ENCODE assay signal across 24 mouse cellular contexts in genomic region chrX:12968979-12969746, GRCm38 (mm10).
DNase-seq lines count a peak whose midpoint lies in the region; ATAC-seq lines count a peak whose summit lies in the region.
"Had no signal": no experiment of that assay in that cellular context is flagged by ENCODE, and none has a peak within 500 bp of the region (broad histone marks: within the 10 kb centered on the region; RNA-seq: fewer than 3 reads in every experiment).

No protein-coding gene starts in this region.

- H3K27ac ChIP-seq in forebrain, embryonic 14.5 days (ENCODE audit: low read depth, low read length): no peak overlapping the region
- no peak overlapping the region for H3K27ac ChIP-seq in forebrain, embryonic 11.5 days (ENCODE audit: low read depth, low read length)
- H3K27ac ChIP-seq: embryonic facial prominence, embryonic 13.5 days; hindbrain, embryonic 14.5 days; kidney, postnatal 0 days; layer of hippocampus, adult 2 months; limb, embryonic 15.5 days; midbrain, embryonic 10.5 days; neural tube, embryonic 13.5 days had no signal

- no peaks in the 10 kb centered on the region for H3K27me3 ChIP-seq in forebrain, embryonic 14.5 days (replicated peaks; ENCODE audit: control insufficient read depth, insufficient read depth, low read length)
- H3K27me3 ChIP-seq in forebrain, embryonic 11.5 days (ENCODE audit: control insufficient read depth, insufficient read depth, low read length): no peaks in the 10 kb centered on the region
- H3K27me3 ChIP-seq: limb, embryonic 15.5 days; neural tube, embryonic 13.5 days had no signal

- H3K9ac ChIP-seq in forebrain, embryonic 14.5 days (ENCODE audit: low read length): no peak overlapping the region
- H3K9ac ChIP-seq in forebrain, embryonic 11.5 days (ENCODE audit: low read length): no peak overlapping the region
- H3K9ac ChIP-seq: embryonic facial prominence, embryonic 13.5 days; hindbrain, embryonic 14.5 days; limb, embryonic 15.5 days; neural tube, embryonic 13.5 days had no signal

- 90% methylated on average over 7 of the region's 7 CpGs for WGBS in forebrain, embryonic 14.5 days
- 93% methylated on average over 7 of the region's 7 CpGs for WGBS in forebrain, embryonic 11.5 days

- H3K36me3 ChIP-seq in forebrain, embryonic 14.5 days (ENCODE audit: control insufficient read depth, insufficient read depth, low read length): no peaks in the 10 kb centered on the region
- H3K36me3 ChIP-seq in forebrain, embryonic 11.5 days (ENCODE audit: control insufficient read depth, insufficient read depth, low read length): no peaks in the 10 kb centered on the region
- H3K36me3 ChIP-seq: embryonic facial prominence, embryonic 13.5 days; limb, embryonic 15.5 days; midbrain, embryonic 10.5 days; neural tube, embryonic 13.5 days had no signal

- no peak overlapping the region for H3K4me3 ChIP-seq in forebrain, embryonic 14.5 days (ENCODE audit: low read depth, low read length)
- no peak overlapping the region for H3K4me3 ChIP-seq in forebrain, embryonic 11.5 days (ENCODE audit: low read depth, low read length)
- H3K4me3 ChIP-seq: embryonic facial prominence, embryonic 13.5 days; layer of hippocampus, adult 2 months; limb, embryonic 15.5 days; midbrain, embryonic 10.5 days; neural tube, embryonic 13.5 days had no signal

- no peaks in the 10 kb centered on the region for H3K4me1 ChIP-seq in forebrain, embryonic 14.5 days (ENCODE audit: control insufficient read depth, insufficient read depth, low read length)
- no peaks in the 10 kb centered on the region for H3K4me1 ChIP-seq in forebrain, embryonic 11.5 days (replicated peaks; ENCODE audit: control insufficient read depth, insufficient read depth, low read length)
- H3K4me1 ChIP-seq: embryonic facial prominence, embryonic 13.5 days; limb, embryonic 15.5 days; midbrain, embryonic 10.5 days; neural tube, embryonic 13.5 days had no signal

- peak; percentile 93 for ATAC-seq in common myeloid progenitor, adult 5-6 weeks (replicated peaks; ENCODE audit: low read depth, poor library complexity, severe bottlenecking)
- ATAC-seq in megakaryocyte progenitor cell, adult 5-6 weeks (replicated peaks; ENCODE audit: poor library complexity): peak; percentile 84
- no peak for ATAC-seq in forebrain, embryonic 14.5 days
- ATAC-seq in forebrain, embryonic 11.5 days (replicated peaks; ENCODE audit: low FRiP score): no peak
- ATAC-seq: forebrain, embryonic 16.5 days; intestine, postnatal 0 days had no signal

- no peaks in the 10 kb centered on the region for H3K9me3 ChIP-seq in forebrain, embryonic 14.5 days (replicated peaks; ENCODE audit: control insufficient read depth, low read length)
- no peaks in the 10 kb centered on the region for H3K9me3 ChIP-seq in forebrain, embryonic 11.5 days (ENCODE audit: control insufficient read depth, low read length)
- H3K9me3 ChIP-seq: embryonic facial prominence, embryonic 13.5 days; limb, embryonic 15.5 days; midbrain, embryonic 10.5 days; neural tube, embryonic 13.5 days had no signal

- peak; percentile 22 for DNase-seq in CD4-positive, CD25-positive, alpha-beta regulatory T cell, adult 2 months (ENCODE audit: low read depth, low spot score)
- DNase-seq in thymus, postnatal 25 days: peak; percentile 21
- no peak for DNase-seq in testis, postnatal 10 days (ENCODE audit: low spot score)
- no peak for DNase-seq in left cerebral cortex, postnatal 10 days (ENCODE audit: extremely low spot score in 1 of 2, low spot score in 2 of 2)
- no peak for DNase-seq in forebrain, embryonic 14.5 days (ENCODE audit: low spot score)
- DNase-seq in forebrain, embryonic 11.5 days (ENCODE audit: low spot score): no peak
- DNase-seq: adrenal gland, adult 2 months; cerebellum, adult 9-10 months; heart, postnatal 10 days; lung, postnatal 10 days; right cerebral cortex, postnatal 14 days; spleen, adult 18-20 months had no signal

- intact Hi-C loops in left cerebral cortex, postnatal 10 days (cut with DNase I): no loop called here

- H3K4me2 ChIP-seq in forebrain, embryonic 14.5 days (ENCODE audit: low read length): no peak overlapping the region
- no peak overlapping the region for H3K4me2 ChIP-seq in forebrain, embryonic 11.5 days (ENCODE audit: low read depth, low read length, severe bottlenecking)
- H3K4me2 ChIP-seq: embryonic facial prominence, embryonic 13.5 days; heart, embryonic 11.5 days; hindbrain, embryonic 14.5 days; limb, embryonic 15.5 days; neural tube, embryonic 13.5 days had no signal

Comparison
In these comparisons a context has a peak if more than half of its experiments do, and no peak if none do; other contexts are left out.
1. DNase-seq: peak in CD4-positive, CD25-positive, alpha-beta regulatory T cell, adult 2 months (single experiment) and thymus, postnatal 25 days (single experiment); none in testis, postnatal 10 days (single experiment), left cerebral cortex, postnatal 10 days (0 of 2), forebrain, embryonic 14.5 days (single experiment) and forebrain, embryonic 11.5 days (single experiment).
2. ATAC-seq: peak in common myeloid progenitor, adult 5-6 weeks (single experiment) and megakaryocyte progenitor cell, adult 5-6 weeks (single experiment); none in forebrain, embryonic 14.5 days (single experiment) and forebrain, embryonic 11.5 days (single experiment).